Mouse (Mus musculus) heart, embryonic 12.5 days (tissue): Measurements from ENCODE around the gene Nos2. TPM values are rescaled to one million over a fixed set of nuclear protein-coding genes. Genes with fewer than 3 reads are reported as not detected.

Experiments
- ATAC-seq: fragments of 200-750 bp; cut with Nextera tagmentation; 2 replicates; pipeline ENCODE4 v1.8.0; 2017; ENCODE audit warnings: moderate TSS enrichment, moderate library complexity; ENCODE audit not compliant: insufficient number of reproducible peaks, low FRiP score
- H3K27ac ChIP-seq: fragments of 300-500 bp; sonication (generic); 2 replicates; pipeline ENCODE4 v1.5.1; 2016; ENCODE audit warnings: mild to moderate bottlenecking, moderate library complexity; ENCODE audit not compliant: poor library complexity, severe bottlenecking
- H3K27me3 ChIP-seq: fragments of 300-500 bp; sonication (generic); replicated peaks from 2 replicates; pipeline ENCODE4 v1.6.1; 2016; ENCODE audit warnings: mild to moderate bottlenecking, moderate library complexity
- H3K36me3 ChIP-seq: fragments of 300-500 bp; sonication (generic); 2 replicates; pipeline ENCODE4 v1.6.1; 2016; ENCODE audit warnings: mild to moderate bottlenecking, moderate library complexity
- H3K4me1 ChIP-seq: fragments of 300-500 bp; sonication (generic); replicated peaks from 2 replicates; pipeline ENCODE4 v1.6.1; 2016; ENCODE audit warnings: mild to moderate bottlenecking
- H3K4me2 ChIP-seq: fragments of 300-500 bp; sonication (generic); 2 replicates; pipeline ENCODE4 v1.6.1; 2016; ENCODE audit warnings: mild to moderate bottlenecking, moderate library complexity
- H3K4me3 ChIP-seq: fragments of 300-500 bp; sonication (generic); 2 replicates; pipeline ENCODE4 v1.5.1; 2016; ENCODE audit warnings: mild to moderate bottlenecking
- H3K9ac ChIP-seq: fragments of 300-500 bp; sonication (generic); 2 replicates; pipeline ENCODE4 v1.6.1; 2016; ENCODE audit warnings: mild to moderate bottlenecking, moderate library complexity
- H3K9me3 ChIP-seq: fragments of 300-500 bp; sonication (generic); replicated peaks from 2 replicates; pipeline ENCODE4 v1.6.1; 2016; ENCODE audit warnings: mild to moderate bottlenecking, moderate library complexity
- WGBS: fragments of 180-500 bp; shearing (Covaris S2); methylation state at CpG from one replicate; pipeline ENCODE4 v1.1.7; 2016; 5-methylcytosine and 5-hydroxymethylcytosine counted together
- polyA plus RNA-seq: library from polyadenylated mRNA; unstranded; fragments of >200 nt; fragmentation: Nextera tagmentation; extraction: Ambion mirVana; gene quantifications from 2 replicates; pipeline ENCODE4 v1.2.1, GENCODE M21; 2016

The Nos2 gene
- polyA plus RNA-seq, 1 experiment from 2014 or later, result 0.33 TPM

DNA sequence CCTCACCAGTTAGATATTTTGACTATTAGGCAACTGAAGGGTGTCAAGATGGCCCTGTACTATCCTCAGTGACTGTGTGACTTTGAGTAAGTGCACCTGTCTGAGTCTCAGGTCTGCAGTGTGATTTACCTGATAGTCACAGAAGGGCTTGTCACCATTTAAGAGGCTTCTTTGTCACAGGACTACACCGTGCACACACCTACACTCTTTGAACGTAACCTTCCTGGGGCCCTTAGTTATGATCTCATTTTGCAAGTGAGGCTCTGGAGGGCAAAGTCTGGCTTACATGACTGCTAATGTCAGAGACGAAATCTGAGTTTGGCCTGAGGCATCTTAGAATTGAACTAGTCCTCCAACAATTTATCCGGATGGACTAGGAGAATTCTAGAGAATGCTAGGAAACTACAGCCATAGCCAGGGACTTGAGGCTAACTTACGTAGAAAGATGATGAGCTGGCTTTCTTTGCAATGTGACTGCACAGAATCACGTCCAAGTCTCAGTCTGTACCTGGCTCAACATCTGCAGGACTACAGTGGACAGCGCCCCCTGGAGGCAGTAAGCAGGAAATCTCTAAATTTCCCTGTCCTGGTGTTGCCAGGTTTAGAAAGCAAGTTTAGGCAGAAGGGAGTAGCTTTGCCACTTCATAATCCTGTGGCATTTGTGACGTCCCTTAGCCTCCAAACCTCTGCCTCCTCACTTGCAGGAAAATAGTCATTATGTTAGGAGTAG is 2.3 kb downstream of the Nos2 start:
- Histone ChIP-seq H3K4me1 (peaks cover 12% of the 10 kb centered on the region; the same call in 1 of the 2 replicates), H3K27me3 (peaks cover 59% of the 10 kb centered on the region), H3K36me3 (no peaks in the 10 kb centered on the region), H3K9me3 (no peaks in the 10 kb centered on the region), H3K4me3 (no peak overlapping the region), H3K27ac (no peak overlapping the region), H3K9ac (no peak overlapping the region), H3K4me2 (no peak overlapping the region)
- ATAC-seq, result no peak
- 41% methylated on average over 8 of the region's 8 CpGs for WGBS

DNA sequence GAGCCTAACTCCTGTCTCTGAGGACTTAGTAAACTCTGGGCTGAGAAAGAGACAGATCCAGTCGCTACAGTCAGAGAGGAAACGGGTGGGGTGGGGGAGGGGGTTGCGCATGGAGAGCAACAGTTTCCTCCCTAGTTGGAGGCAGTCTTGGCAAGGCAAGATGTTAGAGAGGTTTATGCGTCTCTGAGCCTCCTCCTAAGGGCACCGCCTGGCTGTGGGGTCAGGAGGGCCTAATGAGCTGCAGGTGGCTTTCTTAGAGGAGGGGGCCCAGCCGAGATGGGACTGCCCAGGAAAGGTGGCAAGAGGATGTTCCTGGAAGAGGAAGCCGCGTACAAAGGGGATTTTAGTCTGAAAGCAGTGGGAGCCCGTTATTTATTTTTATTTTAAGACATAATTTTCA is 3.5 kb downstream of the Nos2 start:
- H3K4me2 ChIP-seq, result no peak overlapping the region
- H3K36me3 ChIP-seq, result no peaks in the 10 kb centered on the region
- H3K27ac ChIP-seq, result no peak overlapping the region
- H3K9ac ChIP-seq, result no peak overlapping the region
- H3K4me1 ChIP-seq, result peaks cover 12% of the 10 kb centered on the region; the same call in 1 of the 2 replicates
- ATAC-seq, result no peak
- no peak overlapping the region for H3K4me3 ChIP-seq
- no peaks in the 10 kb centered on the region for H3K9me3 ChIP-seq
- peaks cover 60% of the 10 kb centered on the region for H3K27me3 ChIP-seq
- WGBS, result 8% methylated on average over 9 of the region's 9 CpGs

DNA sequence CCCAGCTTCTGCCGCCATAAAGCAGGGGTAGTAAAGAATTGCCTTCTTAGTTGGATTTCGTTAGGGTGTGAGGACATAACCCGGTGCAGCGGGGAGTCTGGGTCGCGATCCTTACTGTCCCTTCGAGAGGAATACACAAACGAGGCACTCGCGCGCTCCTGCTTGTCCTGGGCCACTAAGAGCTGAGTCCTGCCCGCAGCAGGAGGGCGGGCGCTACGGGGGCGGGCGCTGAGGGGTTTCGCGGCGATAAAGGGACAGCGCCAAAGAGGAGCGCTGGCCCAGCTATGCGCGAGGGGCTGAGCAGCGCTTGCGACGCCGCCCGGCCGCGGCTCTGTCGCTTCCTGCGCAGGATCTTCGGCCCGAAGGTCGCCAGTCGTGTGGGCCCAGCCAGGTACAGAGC is 4.3 kb downstream of the Nos2 start:
- Histone ChIP-seq H3K27me3 (peaks cover 59% of the 10 kb centered on the region), H3K4me1 (peaks cover 16% of the 10 kb centered on the region; the same call in 1 of the 2 replicates), H3K9me3 (no peaks in the 10 kb centered on the region), H3K9ac (peak overlapping the region; percentile 56), H3K4me3 (peak overlapping the region; percentile 49), H3K27ac (no peak overlapping the region), H3K4me2 (peak overlapping the region; percentile 83), H3K36me3 (no peaks in the 10 kb centered on the region)
- 1% methylated on average over 37 of the region's 37 CpGs for WGBS
- peak; percentile 59; the same call in 1 of the 2 replicates for ATAC-seq

DNA sequence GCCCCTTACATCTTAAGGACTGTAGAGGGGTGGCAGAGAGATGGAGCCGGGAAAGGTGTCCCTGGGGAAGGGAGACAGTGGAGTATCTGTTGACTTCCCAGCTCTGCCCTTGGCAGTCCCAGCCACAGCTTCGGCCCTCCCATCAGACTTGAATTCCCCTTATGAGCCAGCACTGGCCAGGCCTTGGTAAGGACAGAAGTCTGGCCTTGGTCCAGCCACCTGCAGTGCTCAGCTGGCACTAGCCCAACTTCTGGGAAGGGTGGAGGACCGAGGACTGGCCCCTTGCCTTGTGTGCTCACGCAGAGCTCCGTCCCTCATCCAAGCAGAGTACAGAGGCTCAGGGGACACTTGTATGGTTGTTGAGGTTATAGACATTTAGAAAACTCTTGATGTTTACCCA is 8.8 kb downstream of the Nos2 start:
- Histone ChIP-seq H3K27ac (no peak overlapping the region), H3K4me1 (peaks cover 12% of the 10 kb centered on the region; the same call in 1 of the 2 replicates), H3K4me3 (no peak overlapping the region), H3K9ac (no peak overlapping the region), H3K27me3 (peaks cover 32% of the 10 kb centered on the region), H3K9me3 (no peaks in the 10 kb centered on the region), H3K4me2 (no peak overlapping the region), H3K36me3 (no peaks in the 10 kb centered on the region)
- 52% methylated on average over 5 of the region's 5 CpGs for WGBS
- peak; percentile 53; the same call in 1 of the 2 replicates for ATAC-seq

DNA sequence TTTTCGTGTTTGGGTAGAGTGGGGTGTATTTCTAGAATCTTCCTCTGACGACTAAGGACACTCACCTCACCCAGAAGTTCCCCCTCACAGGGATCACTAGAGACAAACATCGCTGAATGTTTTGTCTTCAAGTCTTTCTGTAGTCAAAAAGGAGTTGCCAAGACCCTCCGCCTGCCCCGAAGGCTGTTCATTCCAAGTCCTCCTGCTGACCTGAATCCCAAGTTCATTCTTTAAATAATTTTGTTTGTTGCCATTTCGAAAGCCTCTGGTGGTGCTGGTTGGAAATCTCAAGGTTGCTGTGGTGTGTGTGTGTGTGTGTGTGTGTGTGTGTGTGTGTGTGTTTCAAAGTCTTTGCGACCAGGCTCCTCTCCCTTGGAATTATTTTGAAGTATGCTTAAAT is 13.7 kb downstream of the Nos2 start:
- no peak for ATAC-seq

DNA sequence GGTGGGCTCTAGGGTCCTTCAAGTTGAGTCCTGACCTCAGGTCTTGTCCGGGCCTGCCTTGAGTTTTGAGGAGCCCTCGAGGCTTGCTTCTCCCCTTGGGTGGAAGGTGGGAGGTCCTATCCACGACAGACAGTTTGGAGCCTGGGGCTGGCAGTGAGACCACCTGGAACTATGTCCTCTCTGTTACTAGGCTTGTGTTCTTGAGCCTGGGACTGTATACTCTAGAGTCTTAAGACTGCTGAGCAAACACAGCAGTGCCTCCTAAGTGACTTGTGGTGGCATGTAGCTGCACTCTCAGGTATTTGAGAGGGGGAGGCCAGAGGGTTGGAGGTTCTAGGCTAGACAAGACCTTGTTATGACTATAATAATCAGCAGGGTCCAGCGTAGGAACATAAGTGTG is 14.1 kb downstream of the Nos2 start:
- no peaks in the 10 kb centered on the region for H3K36me3 ChIP-seq
- H3K4me1 ChIP-seq, result no peaks in the 10 kb centered on the region
- no peak overlapping the region for H3K4me3 ChIP-seq
- WGBS, result 70% methylated on average over 4 of the region's 4 CpGs
- H3K4me2 ChIP-seq, result no peak overlapping the region
- 0 out of 2 replicates have a peak, but pooled peaks cover 4% of the 10 kb centered on the region for H3K27me3 ChIP-seq
- no peak overlapping the region for H3K9ac ChIP-seq
- no peak for ATAC-seq
- no peak overlapping the region for H3K27ac ChIP-seq
- no peaks in the 10 kb centered on the region for H3K9me3 ChIP-seq

More for the DNA sequence above, 13.7 kb downstream of the Nos2 start:
- Histone ChIP-seq H3K4me3 (no peak overlapping the region), H3K36me3 (no peaks in the 10 kb centered on the region), H3K9me3 (no peaks in the 10 kb centered on the region), H3K4me2 (no peak overlapping the region), H3K4me1 (0 out of 2 replicates have a peak, but pooled peaks cover 2% of the 10 kb centered on the region), H3K9ac (no peak overlapping the region), H3K27ac (no peak overlapping the region), H3K27me3 (0 out of 2 replicates have a peak, but pooled peaks cover 4% of the 10 kb centered on the region)
- 80% methylated on average over 7 of the region's 7 CpGs for WGBS

DNA sequence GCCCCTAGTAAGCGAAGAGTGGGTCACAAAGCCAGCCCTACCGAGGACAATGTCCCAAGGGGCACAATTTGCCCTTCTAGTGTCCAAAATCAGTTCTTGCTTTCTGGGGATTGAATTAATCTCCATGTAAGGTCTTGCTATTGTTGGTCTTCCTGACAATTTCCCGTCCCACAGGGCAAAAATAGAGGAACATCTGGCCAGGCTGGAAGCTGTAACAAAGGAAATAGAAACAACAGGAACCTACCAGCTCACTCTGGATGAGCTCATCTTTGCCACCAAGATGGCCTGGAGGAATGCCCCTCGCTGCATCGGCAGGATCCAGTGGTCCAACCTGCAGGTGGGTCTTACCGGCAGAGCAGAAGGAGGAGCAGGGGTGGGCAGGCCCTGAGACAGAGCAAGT is 14.6 kb downstream of the Nos2 start:
- 69% methylated on average over 6 of the region's 6 CpGs for WGBS
- ATAC-seq, result no peak
- Histone ChIP-seq H3K27ac (no peak overlapping the region), H3K4me1 (no peaks in the 10 kb centered on the region), H3K9me3 (no peaks in the 10 kb centered on the region), H3K9ac (no peak overlapping the region), H3K36me3 (no peaks in the 10 kb centered on the region), H3K4me2 (no peak overlapping the region), H3K4me3 (no peak overlapping the region), H3K27me3 (0 out of 2 replicates have a peak, but pooled peaks cover 4% of the 10 kb centered on the region)

DNA sequence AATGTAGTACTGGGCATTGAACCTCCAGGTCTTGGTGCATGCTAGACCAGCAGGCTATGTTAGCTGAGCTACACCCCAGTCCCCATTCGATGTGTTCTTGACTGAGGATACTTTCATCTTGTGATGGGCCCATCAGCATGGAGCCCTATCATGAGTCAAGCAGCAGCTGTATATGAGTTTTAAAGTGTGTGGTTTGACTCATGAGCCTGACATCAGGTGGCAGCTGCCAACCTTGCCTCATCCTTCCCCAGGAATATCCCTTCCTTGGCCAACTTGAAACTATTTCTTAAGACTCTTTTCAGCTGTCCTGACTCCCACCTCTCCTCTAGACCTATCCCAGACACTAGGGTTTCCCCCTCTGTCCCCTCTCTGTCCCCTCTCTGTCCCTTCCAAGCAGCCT is 22.5 kb downstream of the Nos2 start:
- Histone ChIP-seq H3K27me3 (0 out of 2 replicates have a peak, but pooled peaks cover 5% of the 10 kb centered on the region), H3K4me2 (no peak overlapping the region), H3K9me3 (no peaks in the 10 kb centered on the region), H3K4me3 (no peak overlapping the region), H3K4me1 (no peaks in the 10 kb centered on the region), H3K27ac (no peak overlapping the region), H3K36me3 (no peaks in the 10 kb centered on the region), H3K9ac (no peak overlapping the region)
- ATAC-seq, result no peak
- WGBS, result 86% methylated on average over 1 of the region's 1 CpGs

DNA sequence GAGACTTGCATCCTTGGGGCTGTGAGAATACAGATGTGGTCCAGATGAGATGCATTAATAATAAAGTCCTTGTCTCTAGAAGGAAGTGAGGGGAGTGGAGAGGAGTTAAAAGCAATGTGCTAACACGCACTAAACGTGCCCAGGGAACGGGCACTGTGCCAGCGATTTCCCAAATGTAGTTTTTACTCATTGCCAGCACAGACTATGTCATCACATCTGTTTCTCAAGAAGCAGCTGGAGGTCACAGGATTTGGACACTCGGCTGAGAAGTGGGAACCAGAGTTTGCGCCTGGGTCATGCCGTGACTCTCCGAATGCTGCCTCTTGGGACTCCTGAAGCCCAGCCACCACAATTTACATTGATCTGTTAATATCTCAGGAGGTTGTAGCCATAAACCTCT is 29.8 kb downstream of the Nos2 start:
- no peak overlapping the region for H3K9ac ChIP-seq
- 74% methylated on average over 8 of the region's 8 CpGs for WGBS
- H3K4me1 ChIP-seq, result peaks cover 5% of the 10 kb centered on the region; the same call in 1 of the 2 replicates
- H3K27ac ChIP-seq, result no peak overlapping the region
- H3K4me2 ChIP-seq, result no peak overlapping the region
- no peaks in the 10 kb centered on the region for H3K9me3 ChIP-seq
- no peaks in the 10 kb centered on the region for H3K36me3 ChIP-seq
- no peak for ATAC-seq
- H3K4me3 ChIP-seq, result no peak overlapping the region
- H3K27me3 ChIP-seq, result peaks cover 44% of the 10 kb centered on the region

DNA sequence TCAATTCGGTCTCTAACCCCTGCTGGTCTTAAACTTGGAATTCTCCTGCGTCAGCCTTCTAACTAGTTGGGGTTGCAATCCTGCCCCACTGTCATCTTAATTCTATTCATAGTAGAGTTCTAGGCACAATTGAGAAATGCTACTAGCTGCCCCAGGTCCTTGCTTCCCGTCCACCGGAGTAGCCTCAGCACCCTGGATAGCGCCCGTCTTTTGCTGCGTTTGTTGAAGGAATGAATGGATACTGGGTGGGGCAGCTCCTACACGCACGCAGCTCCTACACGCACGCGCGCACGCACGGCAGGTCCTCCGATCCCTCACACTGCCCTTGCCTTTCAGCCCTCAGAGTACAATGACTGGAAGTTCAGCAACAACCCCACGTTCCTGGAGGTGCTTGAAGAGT is 31.9 kb downstream of the Nos2 start:
- ATAC-seq, result no peak
- Histone ChIP-seq H3K4me1 (peaks cover 5% of the 10 kb centered on the region; the same call in 1 of the 2 replicates), H3K36me3 (no peaks in the 10 kb centered on the region), H3K4me2 (peak overlapping the region; percentile 44), H3K27ac (no peak overlapping the region), H3K27me3 (peaks cover 58% of the 10 kb centered on the region), H3K4me3 (no peak overlapping the region), H3K9ac (no peak overlapping the region), H3K9me3 (no peaks in the 10 kb centered on the region)
- 8% methylated on average over 17 of the region's 17 CpGs for WGBS

DNA sequence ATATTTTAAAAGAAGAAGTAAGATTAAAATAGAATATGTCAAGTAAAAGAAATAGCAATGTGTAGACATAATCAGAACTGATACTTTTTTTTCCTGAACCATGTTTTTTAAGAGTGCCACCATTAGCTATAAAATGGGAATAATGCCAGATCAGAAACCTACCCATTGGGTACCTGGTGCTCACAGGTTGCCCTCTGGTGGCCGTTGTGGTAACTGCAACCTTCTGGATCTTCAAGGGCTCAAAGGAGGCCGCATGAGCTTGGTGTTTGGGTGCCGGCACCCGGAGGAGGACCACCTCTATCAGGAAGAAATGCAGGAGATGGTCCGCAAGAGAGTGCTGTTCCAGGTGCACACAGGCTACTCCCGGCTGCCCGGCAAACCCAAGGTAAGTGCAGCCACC is 35.7 kb downstream of the Nos2 start:
- Histone ChIP-seq H3K9me3 (no peaks in the 10 kb centered on the region), H3K36me3 (no peaks in the 10 kb centered on the region), H3K4me1 (peaks cover 5% of the 10 kb centered on the region; the same call in 1 of the 2 replicates), H3K27me3 (peaks cover 52% of the 10 kb centered on the region), H3K4me3 (no peak overlapping the region), H3K4me2 (no peak overlapping the region), H3K27ac (no peak overlapping the region), H3K9ac (no peak overlapping the region)
- no peak for ATAC-seq
- WGBS, result 11% methylated on average over 7 of the region's 7 CpGs
